8 mouse cellular contexts compared by ENCODE assay signal in the genomic region with DNA sequence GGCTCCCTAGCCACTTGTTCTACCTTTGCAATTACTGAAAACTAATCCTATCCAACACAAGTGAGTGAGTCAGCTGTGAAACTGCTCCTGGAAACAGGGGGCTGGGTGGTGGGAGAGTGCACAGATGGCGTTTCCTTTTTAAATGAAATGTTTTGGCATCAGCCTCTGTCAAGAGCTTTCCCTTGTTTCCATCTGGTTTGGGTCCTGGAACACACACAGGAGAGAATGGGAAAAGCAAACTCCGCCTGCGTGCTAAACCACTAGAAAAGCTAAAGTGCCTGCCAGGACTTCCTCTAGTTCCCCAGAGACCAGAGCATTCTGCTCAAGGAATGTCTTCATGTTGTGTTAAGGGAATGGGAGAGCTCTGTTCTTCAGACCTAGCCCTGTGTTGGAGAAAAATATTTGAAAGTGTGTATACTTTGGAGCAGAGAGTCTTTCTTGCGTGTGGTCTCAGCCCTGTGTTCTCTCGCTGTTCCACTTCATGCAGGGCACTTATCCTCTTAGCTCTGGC.
A peak's percentile ranks its signal among the peaks of the same experiment; 100 is the strongest.
DNase-seq lines count a peak whose midpoint lies in the region; ATAC-seq and TF ChIP-seq lines count a peak whose summit lies in the region.

No protein-coding gene starts in this region.

- H3K4me1 ChIP-seq in intestine, embryonic 14.5 days (replicated peaks; ENCODE audit: control insufficient read depth, insufficient read depth, low read length): peaks cover 13% of the 10 kb centered on the region
- H3K4me1 ChIP-seq in intestine, postnatal 0 days (replicated peaks; ENCODE audit: control insufficient read depth, insufficient read depth, low read length): no peaks in the 10 kb centered on the region
- peaks cover 13% of the 10 kb centered on the region for H3K4me1 ChIP-seq in forebrain, embryonic 16.5 days (replicated peaks; ENCODE audit: control insufficient read depth, insufficient read depth, low read length)

- TF ChIP-seq CTCF in intestine, postnatal 0 days (IDR thresholded peaks at IDR 0.05; ENCODE audit: low read depth): no peak

- H3K27me3 ChIP-seq in intestine, embryonic 14.5 days (replicated peaks; ENCODE audit: control insufficient read depth, insufficient read depth, low read length): no peaks in the 10 kb centered on the region
- H3K27me3 ChIP-seq in intestine, postnatal 0 days (replicated peaks; ENCODE audit: control insufficient read depth, insufficient read depth, low read length): no peaks in the 10 kb centered on the region
- H3K27me3 ChIP-seq in forebrain, embryonic 16.5 days (replicated peaks; ENCODE audit: control insufficient read depth, insufficient read depth, low read length): no peaks in the 10 kb centered on the region

- 0 out of 2 replicates have a peak, but pooled peaks have one; percentile 36 for ATAC-seq in intestine, embryonic 14.5 days (replicated peaks; ENCODE audit: low FRiP score, low TSS enrichment, low read depth)
- no peak for ATAC-seq in intestine, postnatal 0 days
- peak; percentile 96 for ATAC-seq in forebrain, embryonic 16.5 days

- intact Hi-C loops in heart, postnatal 25 days (cut with DNase I): loop anchor here (5.0 kb wide), 3 partner anchors 39 to 161 kb away; no protein-coding TSS in a partner anchor
- intact Hi-C loops in left cerebral cortex, postnatal 36 days (cut with DNase I): no loop called here

- H3K36me3 ChIP-seq in intestine, embryonic 14.5 days (ENCODE audit: control insufficient read depth, insufficient read depth, low read length): no peaks in the 10 kb centered on the region
- H3K36me3 ChIP-seq in intestine, postnatal 0 days (ENCODE audit: control insufficient read depth, insufficient read depth): no peaks in the 10 kb centered on the region
- no peaks in the 10 kb centered on the region for H3K36me3 ChIP-seq in forebrain, embryonic 16.5 days (ENCODE audit: control insufficient read depth, insufficient read depth)

- no peaks in the 10 kb centered on the region for H3K9me3 ChIP-seq in intestine, embryonic 14.5 days (ENCODE audit: control insufficient read depth, low read length)
- H3K9me3 ChIP-seq in intestine, postnatal 0 days (ENCODE audit: control insufficient read depth): no peaks in the 10 kb centered on the region
- no peaks in the 10 kb centered on the region for H3K9me3 ChIP-seq in forebrain, embryonic 16.5 days (ENCODE audit: control insufficient read depth, low read length)

- 41% methylated on average over 5 of the region's 5 CpGs for WGBS in intestine, embryonic 14.5 days
- 47% methylated on average over 5 of the region's 5 CpGs for WGBS in intestine, postnatal 0 days
- 39% methylated on average over 5 of the region's 5 CpGs for WGBS in forebrain, embryonic 16.5 days

- no peak overlapping the region for H3K9ac ChIP-seq in intestine, embryonic 14.5 days (ENCODE audit: low read length)
- H3K9ac ChIP-seq in intestine, postnatal 0 days (ENCODE audit: low read depth, low read length): no peak overlapping the region
- H3K9ac ChIP-seq in forebrain, embryonic 16.5 days (replicated peaks; ENCODE audit: low read depth, low read length): no peak overlapping the region

- H3K4me2 ChIP-seq in intestine, embryonic 14.5 days (ENCODE audit: low read length): no peak overlapping the region
- H3K4me2 ChIP-seq in intestine, postnatal 0 days (replicated peaks; ENCODE audit: low read depth): no peak overlapping the region
- no peak overlapping the region for H3K4me2 ChIP-seq in forebrain, embryonic 16.5 days (ENCODE audit: low read length)

- no peak overlapping the region for H3K4me3 ChIP-seq in intestine, embryonic 14.5 days (ENCODE audit: low read depth, low read length)
- no peak overlapping the region for H3K4me3 ChIP-seq in intestine, postnatal 0 days (ENCODE audit: low read depth, low read length)
- H3K4me3 ChIP-seq in forebrain, embryonic 16.5 days (replicated peaks; ENCODE audit: low read length): no peak overlapping the region

- peak overlapping the region; percentile 63 for H3K27ac ChIP-seq in intestine, embryonic 14.5 days (ENCODE audit: low read depth)
- H3K27ac ChIP-seq in intestine, postnatal 0 days (ENCODE audit: low read depth, low read length): no peak overlapping the region
- no peak overlapping the region for H3K27ac ChIP-seq in forebrain, embryonic 16.5 days (ENCODE audit: low read length)

- DNase-seq in intestine, embryonic 14.5 days (ENCODE audit: low spot score): no peak
- DNase-seq in heart, postnatal 25 days (ENCODE audit: low spot score): peak; percentile 75
- DNase-seq in left cerebral cortex, postnatal 36 days (ENCODE audit: low spot score in 2 of 2): peak; percentile 83 to 84
- DNase-seq in right cerebral cortex, postnatal 36 days (ENCODE audit: low spot score in 2 of 2): peak; percentile 81 to 88
- DNase-seq in urinary bladder, postnatal 14 days (ENCODE audit: low spot score): no peak
- DNase-seq in thymus, postnatal 36 days: no peak

Comparison
In these comparisons a context has a peak if more than half of its experiments do, and no peak if none do; other contexts are left out.
1. DNase-seq: peak in heart, postnatal 25 days (single experiment), left cerebral cortex, postnatal 36 days (2 of 2) and right cerebral cortex, postnatal 36 days (2 of 2); none in intestine, embryonic 14.5 days (single experiment), urinary bladder, postnatal 14 days (single experiment) and thymus, postnatal 36 days (0 of 2).